Mouse (Mus musculus) heart, adult 11 months (tissue): Measurements from ENCODE around the gene E130208F15Rik.

ENCODE experiments used
- DNase-seq: peaks from one replicate; pipeline ENCODE4 v3.0.0; 2022

E130208F15Rik gene

GRCm38 (mm10) chr7:30336384-30336783 is 14.8 kb downstream of the E130208F15Rik start:
- no peak for DNase-seq

GRCm38 (mm10) chr7:30339432-30340109 is 18.0 kb downstream of the E130208F15Rik start:
- no peak for DNase-seq

GRCm38 (mm10) chr7:30346635-30347379 is 25.3 kb downstream of the E130208F15Rik start:
- no peak for DNase-seq

GRCm38 (mm10) chr7:30347828-30348227 is 26.3 kb downstream of the E130208F15Rik start:
- no peak for DNase-seq

GRCm38 (mm10) chr7:30353279-30353822 is 31.8 kb downstream of the E130208F15Rik start:
- DNase-seq = peak; percentile 93

- DNase-seq = no peak
These were observed 32.5 kb downstream of the E130208F15Rik start for GRCm38 (mm10) chr7:30354059-30354458.

- peak; percentile 61 for DNase-seq
These were observed 37.0 kb downstream of the E130208F15Rik start for GRCm38 (mm10) chr7:30358378-30359186.

- peak; percentile 89 for DNase-seq
These were observed 37.8 kb downstream of the E130208F15Rik start for GRCm38 (mm10) chr7:30359276-30359865.

GRCm38 (mm10) chr7:30360028-30360427 is 38.5 kb downstream of the E130208F15Rik start:
- DNase-seq = no peak

- DNase-seq = peak; percentile 95
These were observed 41.3 kb downstream of the E130208F15Rik start, which contains the start of gene Lrfn3 for GRCm38 (mm10) chr7:30362652-30363343. Gene Lrfn3 (minus strand): TSS chr7:30362772.

- peak; percentile 59 for DNase-seq
These were observed 41.8 kb downstream of the E130208F15Rik start for GRCm38 (mm10) chr7:30363344-30363738.

- DNase-seq = peak; percentile 74
These were observed 45.9 kb downstream of the E130208F15Rik start for GRCm38 (mm10) chr7:30367466-30367865.
